Mouse (Mus musculus) inflammation-experienced regulatory T-cells (primary cell): ENCODE data around the gene Olfr298. TPM values are rescaled to one million over a fixed set of nuclear protein-coding genes. Genes with fewer than 3 reads are reported as not detected.

Experiments
- polyA plus RNA-seq, 2 experiments: library from polyadenylated mRNA; unstranded; fragments of 100-300 nt; shearing (Covaris generic); gene quantifications; one replicate each; pipeline ENCODE4 v1.2.1; 2017

Gene Olfr298
- not detected for polyA plus RNA-seq

GRCm38 (mm10) chr7:86492384-86492783 lies at the start of gene Olfr298:
TSS of gene Olfr298 (minus strand) at chr7:86492484.

DNA sequence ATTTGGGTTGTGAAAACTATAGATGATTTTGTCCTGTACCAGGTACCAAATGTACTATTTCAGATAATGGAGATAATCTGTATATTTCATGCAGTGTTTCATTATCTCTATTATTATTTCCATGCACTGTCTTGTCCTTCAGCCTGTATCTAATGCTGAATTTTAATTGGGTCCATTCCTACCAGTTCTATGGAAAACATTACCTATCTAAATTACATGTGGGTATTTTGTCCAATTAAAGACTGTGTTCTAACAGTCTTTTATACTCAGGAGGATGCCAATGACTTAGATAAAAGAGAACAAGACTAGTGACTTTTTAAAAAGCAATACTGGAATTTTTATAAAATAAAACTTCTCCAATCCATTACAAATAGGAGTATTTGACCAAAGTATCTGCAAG lies 27.4 kb upstream of the Olfr298 start, which contains the start of gene Olfr297:
TSS of gene Olfr297 (plus strand) at position 301 of the 400 bp plus-strand sequence.

GRCm38 (mm10) chr7:86459621-86460020 lies 32.7 kb downstream of the Olfr298 start, which contains the start of gene Olfr299:
TSS of gene Olfr299 (plus strand) at chr7:86459921.

Other genes with a start within 250 kb of the Olfr298 start
- under 1 TPM; 0.06 to 0.59 TPM for gene Vmn2r76, start 246.2 kb downstream of the Olfr298 start, polyA plus RNA-seq
- gene Olfr310, start 215.3 kb downstream of the Olfr298 start, polyA plus RNA-seq: under 1 TPM in 1 of 2 experiments, not detected in 1; 0.69 TPM
- gene Olfr309, start 178.8 kb downstream of the Olfr298 start, polyA plus RNA-seq: not detected
- gene Olfr308, start 166.9 kb downstream of the Olfr298 start, polyA plus RNA-seq: not detected
- under 1 TPM in 1 of 2 experiments, not detected in 1; 0.08 TPM for gene Olfr307, start 154.9 kb downstream of the Olfr298 start, polyA plus RNA-seq
- gene Olfr305, start 125.6 kb downstream of the Olfr298 start, polyA plus RNA-seq: not detected
- under 1 TPM in 1 of 2 experiments, not detected in 1; 0.48 TPM for gene Olfr304, start 105.8 kb downstream of the Olfr298 start, polyA plus RNA-seq
- gene Olfr303, start 94.7 kb downstream of the Olfr298 start, polyA plus RNA-seq: not detected
- gene Olfr301, start 88.6 kb downstream of the Olfr298 start, polyA plus RNA-seq: not detected
- under 1 TPM in 1 of 2 experiments, not detected in 1; 0.07 TPM for gene Olfr299, start 32.6 kb downstream of the Olfr298 start, polyA plus RNA-seq
- gene Olfr297, start 27.5 kb upstream of the Olfr298 start, polyA plus RNA-seq: not detected
- gene Olfr295, start 91.4 kb upstream of the Olfr298 start, polyA plus RNA-seq: under 1 TPM; 0.16 to 0.22 TPM
- gene Olfr294, start 124.2 kb upstream of the Olfr298 start, polyA plus RNA-seq: not detected
- not detected for gene Olfr293, start 156.6 kb upstream of the Olfr298 start, polyA plus RNA-seq
- not detected for gene Olfr292, start 195.8 kb upstream of the Olfr298 start, polyA plus RNA-seq